Mouse (Mus musculus) lung, embryonic 16.5 days (tissue): ENCODE data around the gene Swi5. TPM values are rescaled to one million over a fixed set of nuclear protein-coding genes. Genes with fewer than 3 reads are reported as not detected.

Source experiments
- ATAC-seq: fragments of 200-750 bp; cut with Nextera tagmentation; 2 replicates; pipeline ENCODE4 v1.8.0; 2017; ENCODE audit warnings: low read depth, mild to moderate bottlenecking, moderate library complexity
- H3K27ac ChIP-seq: fragments of 300-500 bp; sonication (generic); 2 replicates; pipeline ENCODE4 v1.5.1; 2014; ENCODE audit warnings: mild to moderate bottlenecking, control low read depth, low read length
- H3K27me3 ChIP-seq: fragments of 300-500 bp; sonication (generic); 2 replicates; pipeline ENCODE4 v1.6.1; 2014; ENCODE audit warnings: low read depth, low read length, mixed read lengths; ENCODE audit not compliant: control insufficient read depth, insufficient read depth
- H3K36me3 ChIP-seq: fragments of 300-500 bp; sonication (generic); 2 replicates; pipeline ENCODE4 v1.6.1; 2014; ENCODE audit warnings: low read length; ENCODE audit not compliant: control insufficient read depth, insufficient read depth
- H3K4me1 ChIP-seq: fragments of 300-500 bp; sonication (generic); replicated peaks from 2 replicates; pipeline ENCODE4 v1.6.1; 2014; ENCODE audit warnings: low read length, mixed read lengths; ENCODE audit not compliant: control insufficient read depth, insufficient read depth
- H3K4me2 ChIP-seq: fragments of 300-500 bp; sonication (generic); 2 replicates; pipeline ENCODE4 v1.6.1; 2014; ENCODE audit warnings: low read depth, low read length, control low read depth
- H3K4me3 ChIP-seq: fragments of 300-500 bp; sonication (generic); 2 replicates; pipeline ENCODE4 v1.5.1; 2014; ENCODE audit warnings: mild to moderate bottlenecking, low read length, control low read depth
- H3K9ac ChIP-seq: fragments of 300-500 bp; sonication (generic); 2 replicates; pipeline ENCODE4 v1.6.1; 2014; ENCODE audit warnings: low read length, control low read depth
- H3K9me3 ChIP-seq: fragments of 300-500 bp; sonication (generic); 2 replicates; pipeline ENCODE4 v1.6.1; 2016; ENCODE audit warnings: low read length; ENCODE audit not compliant: control insufficient read depth
- WGBS: fragments of 180-500 bp; shearing (Covaris S2); extraction: QIAGEN DNeasy Blood & Tissue Kit; methylation state at CpG from one replicate; pipeline ENCODE4 v1.1.7; 2014; 5-methylcytosine and 5-hydroxymethylcytosine counted together
- polyA plus RNA-seq: library from polyadenylated mRNA; unstranded; fragments of >200 nt; fragmentation: Nextera tagmentation; extraction: Ambion mirVana; gene quantifications from 2 replicates; pipeline ENCODE4 v1.2.1, GENCODE M21; 2015

Gene Swi5
- polyA plus RNA-seq, 1 experiment from 2014 or later = 415 TPM

DNA sequence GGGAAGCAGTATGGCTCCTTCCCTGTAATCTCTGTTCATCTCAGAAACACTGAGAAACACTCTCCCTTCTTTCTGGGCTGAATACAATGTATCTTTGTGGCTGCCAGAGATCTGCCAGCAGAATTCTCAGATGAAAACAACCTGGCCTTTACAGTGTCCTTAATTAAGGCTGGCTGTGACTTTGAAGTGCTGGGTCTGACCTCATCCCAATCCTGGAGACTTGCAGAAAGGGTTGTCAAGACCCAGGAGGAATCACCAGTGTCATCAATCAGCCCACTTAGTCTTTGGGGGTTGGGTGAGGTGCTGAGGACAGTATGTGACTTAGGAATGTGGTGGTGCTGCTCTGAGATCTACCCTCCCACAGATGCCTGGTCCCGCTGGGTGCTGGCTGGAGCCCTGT lies 34.5 kb downstream of the Swi5 start:
- Histone ChIP-seq H3K4me3 (no peak overlapping the region), H3K27ac (no peak overlapping the region), H3K9ac (no peak overlapping the region), H3K27me3 (no peaks in the 10 kb centered on the region), H3K4me1 (peaks cover 3% of the 10 kb centered on the region; the same call in 1 of the 2 replicates), H3K9me3 (no peaks in the 10 kb centered on the region), H3K4me2 (no peak overlapping the region), H3K36me3 (peaks cover 25% of the 10 kb centered on the region)
- WGBS = 58% methylated on average over 1 of the region's 1 CpGs
- ATAC-seq = no peak

DNA sequence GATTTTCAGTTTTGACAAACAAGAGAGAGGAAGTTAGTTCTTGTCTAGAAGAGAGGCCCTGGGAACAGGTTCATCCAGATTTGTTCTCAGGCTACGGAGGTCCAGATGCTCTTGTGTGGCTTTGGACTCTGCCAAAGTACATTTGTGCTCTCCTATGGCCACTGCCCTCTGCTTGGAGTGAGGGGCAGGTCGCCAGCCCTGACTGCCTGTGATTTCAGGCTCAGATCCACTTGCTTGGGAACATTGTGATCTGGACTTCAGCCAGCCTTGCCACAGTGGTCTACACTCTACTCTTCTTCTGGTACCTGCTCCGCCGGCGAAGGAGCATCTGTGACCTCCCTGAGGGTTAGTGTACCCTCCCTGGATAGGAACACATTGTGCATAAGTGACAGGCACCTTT lies 35.2 kb downstream of the Swi5 start:
- no peak overlapping the region for H3K4me2 ChIP-seq
- H3K4me1 ChIP-seq = peaks cover 3% of the 10 kb centered on the region; the same call in 1 of the 2 replicates
- H3K9ac ChIP-seq = no peak overlapping the region
- peak overlapping the region; percentile 66 for H3K27ac ChIP-seq
- no peaks in the 10 kb centered on the region for H3K27me3 ChIP-seq
- peaks cover 21% of the 10 kb centered on the region for H3K36me3 ChIP-seq
- H3K4me3 ChIP-seq = no peak overlapping the region
- 76% methylated on average over 5 of the region's 5 CpGs for WGBS
- ATAC-seq = peak; percentile 18; the same call in 1 of the 2 replicates
- H3K9me3 ChIP-seq = no peaks in the 10 kb centered on the region

DNA sequence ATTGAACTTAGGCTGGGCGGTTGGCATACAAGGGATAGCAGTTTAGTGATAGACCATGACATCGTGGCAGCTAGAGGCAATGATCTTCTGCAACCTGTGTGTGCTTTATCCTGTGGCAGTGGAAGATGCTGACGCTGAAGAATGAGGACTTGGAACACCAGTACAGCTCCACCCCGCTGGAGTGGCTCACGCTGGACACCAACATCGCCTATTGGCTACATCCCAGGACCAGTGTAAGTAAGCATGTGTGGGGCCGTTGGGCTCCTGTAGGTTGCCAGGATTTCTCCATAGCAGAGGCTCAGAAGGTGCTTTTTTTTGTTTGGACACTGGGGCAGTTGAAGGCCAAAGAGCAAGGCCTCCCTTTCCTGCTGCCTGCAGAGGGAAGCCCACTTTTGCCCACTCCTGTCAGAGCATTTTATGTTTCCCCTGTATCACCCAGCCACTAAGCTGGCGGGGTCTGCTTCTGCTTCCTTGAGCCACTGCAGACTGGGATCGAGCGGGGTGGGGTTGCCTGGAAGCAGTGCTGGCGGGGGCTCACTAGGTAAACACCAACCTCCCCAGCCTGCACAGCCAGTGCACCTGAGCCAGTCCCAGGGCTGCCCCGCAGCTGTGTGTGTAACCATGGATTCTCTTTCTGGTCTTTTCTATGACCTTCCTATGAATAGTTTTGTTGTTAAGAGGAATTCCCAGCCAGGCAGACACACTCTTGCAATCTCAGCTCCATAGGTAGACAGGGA lies 35.9 kb downstream of the Swi5 start:
- Histone ChIP-seq H3K27ac (peak overlapping the region; percentile 66), H3K4me2 (no peak overlapping the region), H3K36me3 (peaks cover 17% of the 10 kb centered on the region), H3K4me1 (peaks cover 3% of the 10 kb centered on the region; the same call in 1 of the 2 replicates), H3K9me3 (no peaks in the 10 kb centered on the region), H3K9ac (peak overlapping the region; percentile 15; the same call in 1 of the 2 replicates), H3K4me3 (no peak overlapping the region), H3K27me3 (no peaks in the 10 kb centered on the region)
- ATAC-seq = peak; percentile 49
- WGBS = 66% methylated on average over 12 of the region's 12 CpGs

DNA sequence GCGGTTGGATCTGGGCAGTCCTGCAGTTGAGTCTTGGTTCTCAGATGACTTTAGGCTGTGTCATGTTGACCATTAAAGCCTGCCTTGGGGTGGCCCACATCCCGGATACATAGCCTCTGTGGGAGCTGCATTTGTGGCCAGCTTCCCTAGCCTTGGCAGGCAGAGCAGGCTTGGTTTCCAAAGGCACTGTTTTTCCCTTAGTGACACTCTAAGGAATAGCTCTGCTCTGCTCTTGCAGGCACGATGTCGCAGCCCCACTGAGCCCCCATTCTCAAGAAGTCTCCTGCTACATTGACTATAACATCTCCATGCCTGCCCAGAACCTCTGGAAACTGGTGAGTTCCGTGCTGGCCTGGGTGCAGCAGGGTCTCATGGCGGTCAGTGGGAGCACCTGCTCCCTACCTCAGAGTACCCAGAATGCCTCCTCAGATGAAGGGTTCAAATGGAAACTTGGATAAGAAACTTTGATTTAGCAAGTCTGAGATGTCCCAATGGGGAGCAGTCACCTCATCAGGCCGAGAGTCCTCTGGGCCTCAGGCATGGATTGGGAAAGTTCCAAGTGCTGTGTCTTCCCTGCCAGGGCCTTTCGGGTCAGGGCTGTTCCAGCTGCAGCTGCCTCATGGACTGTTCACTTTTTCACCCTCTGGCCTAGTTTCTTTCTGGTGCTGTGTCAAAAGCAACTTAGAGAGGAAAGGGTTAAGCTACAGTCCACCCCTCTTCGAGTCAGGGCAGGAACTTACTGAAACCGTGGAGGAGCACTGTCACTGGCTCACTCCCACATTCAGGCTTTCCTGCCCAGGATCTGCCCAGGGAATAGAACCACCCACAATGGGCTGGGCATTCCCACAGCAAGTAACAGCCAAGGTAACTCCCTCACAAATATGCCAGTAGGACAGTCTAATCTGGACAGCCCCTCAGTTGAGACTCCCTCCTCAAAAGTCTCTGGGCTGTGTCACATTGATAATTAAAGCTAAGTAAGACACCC lies 39.2 kb downstream of the Swi5 start:
- Histone ChIP-seq H3K9ac (no peak overlapping the region), H3K4me3 (no peak overlapping the region), H3K36me3 (peaks cover 13% of the 10 kb centered on the region), H3K9me3 (no peaks in the 10 kb centered on the region), H3K4me2 (no peak overlapping the region), H3K27ac (0 out of 2 replicates have a peak overlapping the region, but pooled peaks have one; percentile 13), H3K4me1 (peaks cover 3% of the 10 kb centered on the region; the same call in 1 of the 2 replicates), H3K27me3 (no peaks in the 10 kb centered on the region)
- ATAC-seq = peak; percentile 44; the same call in 1 of the 2 replicates
- 69% methylated on average over 10 of the region's 10 CpGs for WGBS

DNA sequence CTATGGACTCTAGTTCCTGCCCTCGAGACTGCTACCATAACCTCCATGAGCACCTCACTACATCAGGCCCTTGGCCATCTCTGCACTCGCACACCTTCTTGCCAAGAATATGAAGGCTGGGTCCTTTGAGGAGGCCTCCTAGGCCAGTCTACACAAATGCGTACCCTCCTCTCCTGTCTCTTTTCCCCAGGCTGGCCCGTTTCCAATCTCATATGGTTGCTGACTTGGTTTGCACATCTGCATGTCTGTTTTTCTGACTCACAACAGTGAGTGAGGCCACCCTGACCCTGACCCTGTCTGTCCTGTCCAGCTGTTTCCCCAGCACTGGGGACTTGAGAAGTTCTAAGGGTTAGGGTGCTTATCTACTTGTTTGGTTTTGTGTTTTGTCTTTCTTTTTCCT lies 41.1 kb downstream of the Swi5 start:
- H3K27me3 ChIP-seq = no peaks in the 10 kb centered on the region
- no peaks in the 10 kb centered on the region for H3K9me3 ChIP-seq
- H3K27ac ChIP-seq = no peak overlapping the region
- no peak for ATAC-seq
- no peak overlapping the region for H3K4me3 ChIP-seq
- H3K9ac ChIP-seq = no peak overlapping the region
- WGBS = 70% methylated on average over 4 of the region's 4 CpGs
- H3K36me3 ChIP-seq = peaks cover 6% of the 10 kb centered on the region
- H3K4me2 ChIP-seq = no peak overlapping the region
- no peaks in the 10 kb centered on the region for H3K4me1 ChIP-seq

DNA sequence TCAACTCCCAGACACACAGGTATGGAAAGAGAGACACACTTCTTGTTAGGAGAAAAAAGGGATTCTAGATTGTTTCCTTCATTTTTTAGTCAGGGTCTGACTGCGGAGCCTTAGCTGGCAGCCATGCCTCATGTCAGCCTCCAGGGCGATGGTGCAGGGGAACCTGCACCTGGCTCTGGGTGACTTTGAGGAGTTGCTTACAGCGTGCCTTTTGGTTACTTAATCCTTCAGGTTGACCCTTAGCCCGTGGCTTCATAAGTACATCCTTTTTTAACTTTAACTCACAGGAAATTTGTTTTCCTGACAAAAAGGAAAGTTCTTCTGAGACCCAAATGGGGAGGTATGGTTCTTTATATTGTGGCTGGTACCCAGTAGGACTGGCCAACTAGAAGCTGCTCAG lies 44.9 kb downstream of the Swi5 start:
- no peaks in the 10 kb centered on the region for H3K27me3 ChIP-seq
- no peak overlapping the region for H3K4me3 ChIP-seq
- H3K4me1 ChIP-seq = no peaks in the 10 kb centered on the region; the same call in 1 of the 2 replicates
- WGBS = 78% methylated on average over 4 of the region's 4 CpGs
- H3K36me3 ChIP-seq = no peaks in the 10 kb centered on the region
- H3K9me3 ChIP-seq = no peaks in the 10 kb centered on the region
- no peak overlapping the region for H3K27ac ChIP-seq
- no peak overlapping the region for H3K4me2 ChIP-seq
- no peak for ATAC-seq
- H3K9ac ChIP-seq = no peak overlapping the region

DNA sequence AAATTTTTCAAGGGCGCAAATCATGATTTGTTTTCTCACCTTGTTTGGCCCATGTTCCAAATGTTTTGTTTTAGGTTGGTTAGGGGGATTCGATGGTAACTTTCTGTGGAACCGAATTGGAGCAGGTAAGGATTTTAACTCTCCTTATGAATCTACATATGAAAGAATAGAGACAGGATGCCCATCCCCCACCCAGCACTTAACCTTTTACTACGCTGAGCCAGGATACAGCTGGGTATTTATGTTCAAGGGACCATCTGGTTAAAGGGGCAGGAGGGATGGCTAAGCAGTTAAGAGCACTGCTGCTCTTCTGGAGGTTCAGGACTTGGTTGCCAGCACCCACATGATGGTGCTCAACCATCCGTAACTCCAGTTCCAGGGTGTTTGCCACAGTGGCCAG lies 47.3 kb downstream of the Swi5 start:
- H3K4me2 ChIP-seq = no peak overlapping the region
- no peaks in the 10 kb centered on the region for H3K36me3 ChIP-seq
- peaks cover 8% of the 10 kb centered on the region for H3K4me1 ChIP-seq
- no peak overlapping the region for H3K27ac ChIP-seq
- H3K9me3 ChIP-seq = no peaks in the 10 kb centered on the region
- no peak overlapping the region for H3K4me3 ChIP-seq
- no peak for ATAC-seq
- 82% methylated on average over 5 of the region's 5 CpGs for WGBS
- H3K9ac ChIP-seq = no peak overlapping the region
- H3K27me3 ChIP-seq = no peaks in the 10 kb centered on the region

DNA sequence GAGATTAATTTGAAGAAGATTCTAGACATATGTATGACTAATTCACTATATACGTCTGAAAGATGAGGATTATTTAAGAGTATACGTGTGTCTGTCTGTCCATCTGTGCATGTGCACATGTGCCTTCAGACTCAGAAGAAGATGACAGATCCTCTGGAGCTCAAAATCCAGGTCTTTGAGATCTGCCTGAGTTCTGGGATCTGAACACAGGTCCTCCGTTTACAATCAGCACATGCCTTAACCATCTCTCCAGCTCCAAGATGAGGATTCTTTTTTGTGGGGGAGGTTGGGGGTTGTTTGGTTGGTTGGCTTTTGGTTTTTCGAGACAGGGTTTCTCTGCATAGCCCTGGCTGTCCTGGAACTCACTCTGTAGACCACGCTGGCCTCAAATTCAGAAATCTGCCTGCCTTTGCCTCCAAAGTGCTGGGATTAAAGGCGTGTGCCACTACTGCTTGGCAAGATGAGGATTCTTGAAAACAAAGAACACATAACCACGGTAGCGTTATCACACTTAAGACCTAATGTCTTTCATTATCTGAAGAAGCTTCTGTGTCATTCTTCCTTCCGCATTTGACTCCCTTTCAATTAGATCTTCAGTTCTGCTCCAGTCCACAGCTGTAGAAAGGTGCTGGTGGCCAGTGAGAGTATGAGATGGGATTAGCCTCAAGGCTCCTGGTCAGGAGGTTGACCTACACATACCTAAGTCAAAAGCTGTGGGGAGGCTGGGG lies 49.0 kb downstream of the Swi5 start:
- H3K9me3 ChIP-seq = no peaks in the 10 kb centered on the region
- no peak overlapping the region for H3K27ac ChIP-seq
- no peak for ATAC-seq
- WGBS = 90% methylated on average over 9 of the region's 9 CpGs
- H3K4me1 ChIP-seq = peaks cover 20% of the 10 kb centered on the region
- peaks cover under 1% of the 10 kb centered on the region for H3K36me3 ChIP-seq
- no peak overlapping the region for H3K9ac ChIP-seq
- no peaks in the 10 kb centered on the region for H3K27me3 ChIP-seq
- no peak overlapping the region for H3K4me2 ChIP-seq
- H3K4me3 ChIP-seq = no peak overlapping the region
